Mouse (Mus musculus) limb, embryonic 10.5 days (tissue): ENCODE measurements around the gene Hspa1l. TPM values are rescaled to one million over a fixed set of nuclear protein-coding genes. Genes with fewer than 3 reads are reported as not detected.
"Not testable (repeated sequence)": the region's sequence is repeated elsewhere in the genome, so short reads cannot be mapped to it uniquely, and the experiment has no call there.

ENCODE experiments used
- DNase-seq: peaks from one replicate; pipeline ENCODE4 v3.0.0-alpha.2; 2017; ENCODE audit warnings: low spot score
- H3K27ac ChIP-seq: fragments of 300-500 bp; sonication (generic); 2 replicates; pipeline ENCODE4 v1.5.1; 2016; ENCODE audit warnings: mild to moderate bottlenecking
- H3K27me3 ChIP-seq: fragments of 300-500 bp; sonication (generic); 2 replicates; pipeline ENCODE4 v1.6.1; 2016; ENCODE audit warnings: low read depth, mild to moderate bottlenecking; ENCODE audit not compliant: poor library complexity, severe bottlenecking
- H3K36me3 ChIP-seq: fragments of 300-500 bp; sonication (generic); 2 replicates; pipeline ENCODE4 v1.6.1; 2016; ENCODE audit warnings: mild to moderate bottlenecking, moderate library complexity
- H3K4me1 ChIP-seq: fragments of 300-500 bp; sonication (generic); 2 replicates; pipeline ENCODE4 v1.6.1; 2016
- H3K4me3 ChIP-seq: fragments of 300-500 bp; sonication (generic); 2 replicates; pipeline ENCODE4 v1.5.1; 2016; ENCODE audit warnings: mild to moderate bottlenecking, moderate library complexity
- H3K9me3 ChIP-seq: fragments of 300-500 bp; sonication (generic); replicated peaks from 2 replicates; pipeline ENCODE4 v1.6.1; 2016; ENCODE audit warnings: mild to moderate bottlenecking
- WGBS: fragments of 180-500 bp; shearing (Covaris S2); methylation state at CpG from one replicate; pipeline ENCODE4 v1.1.7; 2016; 5-methylcytosine and 5-hydroxymethylcytosine counted together
- polyA plus RNA-seq: library from polyadenylated mRNA; unstranded; fragments of >200 nt; fragmentation: Nextera tagmentation; extraction: Ambion mirVana; gene quantifications from 2 replicates; pipeline ENCODE4 v1.2.1, GENCODE M21; 2016

The Hspa1l gene
- polyA plus RNA-seq, 1 experiment from 2014 or later, result 0.85 TPM

DNA sequence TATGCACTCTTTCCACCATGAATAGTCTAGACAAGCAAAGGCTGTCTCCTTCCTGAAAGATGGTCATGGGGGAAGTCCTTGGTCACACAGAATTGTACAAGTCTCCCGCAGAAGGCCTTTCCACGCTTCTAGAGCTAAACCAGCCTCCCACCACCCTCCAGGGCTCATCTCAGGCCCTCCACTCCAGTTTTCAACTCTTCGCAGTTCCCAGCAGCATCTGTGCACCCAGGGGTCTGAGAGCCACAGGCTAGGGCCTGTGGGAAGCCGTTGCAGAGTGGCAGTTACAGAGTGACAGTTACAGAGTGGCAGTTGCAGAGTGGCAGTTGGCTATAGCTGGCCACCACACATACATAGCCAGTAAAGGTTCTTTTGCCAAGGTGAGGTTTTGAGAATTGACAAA lies 23.4 kb downstream of the Hspa1l start:
- H3K9me3 ChIP-seq, H3K27me3 ChIP-seq, DNase-seq, H3K4me3 ChIP-seq, H3K27ac ChIP-seq: not testable (repeated sequence)
- WGBS, result 98% methylated on average over 4 of the region's 4 CpGs
- Histone ChIP-seq H3K36me3 (peaks cover 68% of the 10 kb centered on the region), H3K4me1 (peaks cover 25% of the 10 kb centered on the region)

- peaks cover 61% of the 10 kb centered on the region for H3K36me3 ChIP-seq
- no peak for DNase-seq
- no peaks in the 10 kb centered on the region for H3K27me3 ChIP-seq
- WGBS, result 93% methylated on average over 12 of the region's 14 CpGs
- 0 out of 2 replicates have a peak overlapping the region, but pooled peaks have one; percentile 13 for H3K4me3 ChIP-seq
- H3K9me3 ChIP-seq, result no peaks in the 10 kb centered on the region
- peaks cover 25% of the 10 kb centered on the region for H3K4me1 ChIP-seq
- H3K27ac ChIP-seq, result no peak overlapping the region
These were observed 24.1 kb downstream of the Hspa1l start for GRCm38 (mm10) chr17:34996411-34997141.

DNA sequence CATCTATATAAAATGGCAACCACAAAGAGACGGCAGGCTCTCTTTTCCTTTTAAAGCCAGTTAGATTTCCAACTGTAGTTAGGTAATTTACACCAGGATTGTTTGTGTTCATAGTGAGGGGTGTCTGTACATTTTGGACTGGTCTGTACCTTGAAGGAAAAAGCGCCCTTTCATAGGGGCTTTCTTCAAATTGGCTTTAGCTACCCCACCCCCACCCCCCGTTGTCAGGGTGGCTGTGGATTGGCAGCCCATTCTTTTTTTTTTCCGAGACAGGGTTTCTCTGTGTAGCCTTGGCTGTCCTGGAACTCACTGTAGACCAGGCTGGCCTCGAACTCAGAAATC lies 24.6 kb downstream of the Hspa1l start:
- H3K4me3 ChIP-seq, result 0 out of 2 replicates have a peak overlapping the region, but pooled peaks have one; percentile 13

DNA sequence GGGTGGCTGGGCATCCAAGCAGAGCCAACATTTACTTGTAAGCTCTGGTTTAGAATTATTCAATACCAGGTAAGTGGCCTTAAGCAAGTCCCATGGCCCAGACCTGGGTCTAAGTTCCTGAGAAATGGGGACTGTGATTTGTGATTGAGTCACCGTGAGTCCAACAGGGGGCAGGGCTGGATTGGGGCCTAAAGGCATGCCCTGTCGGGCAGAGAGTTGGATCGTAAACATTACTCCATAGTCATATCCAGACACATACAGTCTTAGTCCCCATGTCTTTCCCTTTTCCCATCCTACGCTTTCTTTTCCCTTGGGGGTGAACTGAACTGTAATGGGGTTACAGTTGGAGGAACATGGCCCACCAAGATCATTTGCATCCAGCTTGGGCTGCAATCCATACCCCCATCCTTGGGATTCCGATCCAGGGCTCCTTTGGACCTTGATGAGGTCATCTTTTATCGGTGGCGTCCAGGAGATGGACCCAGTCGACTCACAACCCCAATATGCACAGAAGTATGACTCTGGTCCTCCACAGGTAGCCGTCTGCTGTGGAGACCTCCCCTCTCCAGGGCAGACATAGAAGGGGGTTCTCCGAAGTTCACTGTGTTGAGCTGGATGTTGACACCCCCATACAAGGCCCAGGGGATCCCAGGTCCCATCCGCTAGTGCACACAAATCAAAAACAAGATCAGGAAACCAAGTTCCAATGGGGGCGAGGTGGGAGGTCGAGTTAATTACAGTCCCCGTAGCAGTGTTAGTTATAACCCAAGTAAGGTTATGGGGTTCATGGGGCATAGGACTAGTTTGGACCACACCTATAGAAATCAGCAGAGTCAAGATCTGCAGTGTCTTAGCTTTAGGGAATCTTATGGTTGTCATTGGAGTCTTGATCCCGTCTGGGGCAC lies 26.3 kb downstream of the Hspa1l start:
- Histone ChIP-seq H3K4me1 (peaks cover 41% of the 10 kb centered on the region), H3K27ac (peak overlapping the region; percentile 42; the same call in 1 of the 2 replicates), H3K27me3 (no peaks in the 10 kb centered on the region), H3K4me3 (peak overlapping the region; percentile 84; the same call in 1 of the 2 replicates), H3K9me3 (no peaks in the 10 kb centered on the region), H3K36me3 (peaks cover 54% of the 10 kb centered on the region)
- 94% methylated on average over 15 of the region's 15 CpGs for WGBS
- no peak for DNase-seq

More for the DNA sequence above, 24.6 kb downstream of the Hspa1l start:
- Histone ChIP-seq H3K9me3 (no peaks in the 10 kb centered on the region), H3K27me3 (no peaks in the 10 kb centered on the region), H3K4me1 (peaks cover 26% of the 10 kb centered on the region), H3K27ac (no peak overlapping the region), H3K36me3 (peaks cover 56% of the 10 kb centered on the region)
- WGBS, result 93% methylated on average over 5 of the region's 5 CpGs
- no peak for DNase-seq

DNA sequence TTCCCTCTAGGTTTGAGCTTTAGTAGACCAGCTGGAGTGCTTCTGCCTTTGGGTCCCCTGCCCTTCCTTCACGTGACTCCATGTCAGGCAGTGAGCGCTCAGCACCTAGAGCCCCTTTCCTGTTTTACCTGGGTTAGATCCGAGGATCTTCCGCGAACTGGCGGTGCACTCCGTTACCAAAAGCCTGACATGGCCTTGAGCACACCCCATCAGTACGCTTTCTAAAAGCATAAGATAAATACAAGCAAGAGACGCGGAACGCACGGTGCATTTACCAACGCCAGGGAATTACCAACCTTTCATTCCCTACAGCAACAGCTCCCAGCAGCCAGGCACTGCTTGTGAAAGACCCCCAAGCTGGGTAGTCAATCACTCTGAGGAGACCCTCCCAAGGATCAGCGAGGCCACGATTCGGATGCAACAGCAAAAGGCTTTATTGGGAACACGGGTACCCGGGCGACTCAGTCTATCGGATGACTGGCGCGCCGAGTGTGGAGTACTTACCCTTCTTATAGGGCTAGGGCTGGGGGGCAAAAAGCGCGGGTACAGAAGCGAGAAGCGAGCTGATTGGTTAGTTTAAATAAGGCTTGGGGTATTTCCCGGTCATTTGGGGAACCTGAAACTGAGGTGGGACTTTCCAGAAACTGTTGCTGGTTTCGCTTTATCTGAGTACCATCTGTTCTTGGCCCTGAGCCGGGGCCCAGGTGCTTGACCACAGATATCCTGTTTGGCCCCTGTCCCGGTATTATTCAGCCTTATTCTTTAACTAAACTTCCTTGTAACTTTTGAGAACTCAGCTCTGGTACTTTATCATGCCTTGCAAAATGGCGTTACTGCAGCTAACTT lies 27.6 kb downstream of the Hspa1l start:
- H3K27me3 ChIP-seq, H3K9me3 ChIP-seq: not testable (repeated sequence)
- Histone ChIP-seq H3K27ac (peak overlapping the region; percentile 94), H3K36me3 (peaks cover 64% of the 10 kb centered on the region), H3K4me3 (peak overlapping the region; percentile 84), H3K4me1 (peaks cover 41% of the 10 kb centered on the region)
- 31% methylated on average over 30 of the region's 32 CpGs for WGBS
- DNase-seq, result peak; percentile 62

DNA sequence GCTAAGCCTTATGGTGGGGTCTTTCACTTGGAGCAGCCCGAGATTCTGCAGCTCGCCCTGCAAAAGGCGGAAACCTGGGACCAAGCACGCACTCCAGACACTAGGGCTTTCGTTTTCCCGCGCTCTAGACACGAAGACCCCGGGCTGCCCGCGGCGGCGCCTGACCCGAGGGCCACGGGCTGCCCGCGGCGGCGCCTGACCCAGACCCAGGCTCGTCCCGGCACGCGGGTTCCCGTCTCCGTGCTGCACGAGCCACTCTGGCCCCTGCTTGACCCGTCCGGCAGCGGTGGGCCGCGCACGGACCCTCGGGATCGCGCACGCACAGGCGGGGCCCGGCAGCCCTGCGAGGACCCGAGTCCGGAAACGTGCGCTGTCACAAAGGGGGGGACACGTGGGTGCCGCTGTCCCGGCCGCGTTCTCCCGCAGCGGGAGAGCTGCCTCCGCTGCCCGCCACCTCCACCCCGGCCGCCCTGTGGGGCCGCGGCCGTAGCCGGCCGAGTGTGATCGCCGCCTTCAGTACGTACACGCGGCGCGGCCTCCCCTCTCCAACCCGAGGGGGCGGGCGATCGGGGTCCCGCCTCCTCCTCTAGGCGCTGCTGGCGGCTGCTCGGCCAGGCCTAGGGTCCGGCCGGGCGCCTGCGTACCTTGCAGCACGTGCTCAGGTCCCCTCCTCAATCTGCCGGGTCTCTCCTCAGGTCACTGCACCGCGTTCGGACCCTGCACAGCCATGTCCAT lies 28.4 kb downstream of the Hspa1l start, which contains the start of gene Vars:
Gene Vars (plus strand): TSS at position 271 of the 735 bp plus-strand sequence.
- Histone ChIP-seq H3K4me1 (peaks cover 41% of the 10 kb centered on the region), H3K27me3 (no peaks in the 10 kb centered on the region), H3K36me3 (peaks cover 65% of the 10 kb centered on the region), H3K9me3 (no peaks in the 10 kb centered on the region), H3K27ac (peak within 1 kb of the TSS; percentile 94), H3K4me3 (peak within 1 kb of the TSS; percentile 84)
- peak; percentile 99 for DNase-seq
- WGBS, result under 1% methylated on average over 83 of the region's 83 CpGs

DNA sequence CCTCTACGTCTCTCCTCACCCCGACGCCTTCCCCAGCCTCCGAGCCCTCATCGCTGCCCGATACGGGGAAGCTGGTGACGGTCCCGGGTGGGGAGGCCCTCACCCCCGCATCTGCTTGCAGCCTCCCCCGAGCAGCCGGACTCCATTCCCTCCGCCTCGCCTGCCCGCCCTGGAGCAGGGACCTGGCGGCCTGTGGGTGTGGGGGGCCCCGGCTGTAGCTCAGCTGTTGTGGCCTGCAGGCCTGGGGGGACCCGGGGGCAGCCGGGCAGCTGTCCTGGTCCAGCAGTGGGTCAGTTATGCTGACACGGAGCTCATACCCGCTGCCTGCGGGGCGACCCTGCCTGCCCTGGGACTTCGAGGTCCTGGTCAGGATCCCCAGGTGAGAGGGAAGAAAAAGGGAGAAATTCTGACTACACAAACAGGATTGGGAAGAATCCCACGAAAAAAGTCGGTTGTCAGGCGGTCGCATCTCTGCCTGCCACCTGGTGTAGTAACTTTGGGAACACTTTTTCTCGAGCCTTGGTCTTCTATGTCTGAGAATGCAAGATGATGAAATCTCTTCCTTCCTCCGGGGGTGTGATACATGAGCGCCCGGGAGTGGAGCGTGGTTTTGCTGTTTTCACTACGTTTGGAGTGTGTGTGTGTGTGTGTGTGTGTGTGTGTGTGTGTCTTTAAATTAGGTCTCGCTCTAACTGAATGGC lies 29.1 kb downstream of the Hspa1l start:
- peaks cover 66% of the 10 kb centered on the region for H3K36me3 ChIP-seq
- H3K27ac ChIP-seq, result peak overlapping the region; percentile 94
- H3K4me1 ChIP-seq, result peaks cover 41% of the 10 kb centered on the region
- peak overlapping the region; percentile 84 for H3K4me3 ChIP-seq
- no peaks in the 10 kb centered on the region for H3K9me3 ChIP-seq
- H3K27me3 ChIP-seq, result no peaks in the 10 kb centered on the region
- DNase-seq, result no peak
- WGBS, result 1% methylated on average over 35 of the region's 35 CpGs

- DNase-seq, result no peak
- peak overlapping the region; percentile 94 for H3K27ac ChIP-seq
- H3K36me3 ChIP-seq, result peaks cover 66% of the 10 kb centered on the region
- no peaks in the 10 kb centered on the region for H3K27me3 ChIP-seq
- H3K9me3 ChIP-seq, result no peaks in the 10 kb centered on the region
- 19% methylated on average over 12 of the region's 12 CpGs for WGBS
- H3K4me1 ChIP-seq, result peaks cover 37% of the 10 kb centered on the region
- H3K4me3 ChIP-seq, result peak overlapping the region; percentile 84
These were observed 29.8 kb downstream of the Hspa1l start for GRCm38 (mm10) chr17:35002153-35002865.

DNA sequence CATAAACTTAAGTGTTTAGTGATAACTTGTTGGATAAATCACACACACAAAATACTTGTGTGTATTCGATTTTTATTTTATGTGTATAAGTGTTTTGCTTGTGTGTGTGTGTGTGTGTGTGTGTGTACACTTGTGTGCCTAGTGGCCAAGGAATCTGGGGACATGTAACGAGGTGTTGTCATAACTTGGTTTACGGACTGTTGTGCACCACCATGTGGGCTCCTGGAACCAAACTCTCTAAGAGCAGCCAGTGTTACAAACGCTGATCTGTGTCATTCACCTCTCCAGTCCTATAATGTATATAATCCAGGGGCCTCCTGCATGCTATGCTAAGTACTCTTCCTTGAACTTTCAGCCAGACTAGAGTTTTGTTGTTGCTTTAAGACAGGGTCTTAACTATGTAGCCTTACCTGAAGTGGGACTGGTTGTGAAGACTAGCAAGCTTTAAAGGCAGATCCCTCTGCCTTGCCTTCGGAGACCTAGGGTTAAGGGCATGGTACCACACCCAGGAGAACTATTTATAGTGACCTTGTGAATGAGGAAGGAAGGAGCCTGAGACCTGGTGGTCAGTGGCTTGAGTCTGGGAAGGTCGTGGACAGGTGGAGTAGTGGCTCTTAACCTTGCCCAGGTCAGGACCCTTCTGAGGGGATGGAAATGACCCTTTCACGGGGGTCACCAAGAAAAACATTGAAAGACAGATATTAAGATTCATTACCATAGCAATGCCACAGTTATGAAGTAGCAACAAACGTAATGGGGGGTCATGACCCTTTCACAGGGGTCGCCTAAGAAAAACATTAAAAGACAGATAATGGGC lies 30.7 kb downstream of the Hspa1l start:
- Histone ChIP-seq H3K27me3 (no peaks in the 10 kb centered on the region), H3K4me3 (peak overlapping the region; percentile 84), H3K9me3 (no peaks in the 10 kb centered on the region), H3K36me3 (peaks cover 66% of the 10 kb centered on the region), H3K27ac (no peak overlapping the region), H3K4me1 (peaks cover 37% of the 10 kb centered on the region)
- no peak for DNase-seq
- WGBS, result 74% methylated on average over 9 of the region's 9 CpGs

GRCm38 (mm10) chr17:35004075-35004717 lies 31.7 kb downstream of the Hspa1l start:
- Histone ChIP-seq H3K36me3 (peaks cover 66% of the 10 kb centered on the region), H3K4me1 (peaks cover 30% of the 10 kb centered on the region), H3K27ac (no peak overlapping the region), H3K4me3 (0 out of 2 replicates have a peak overlapping the region, but pooled peaks have one; percentile 4), H3K9me3 (no peaks in the 10 kb centered on the region), H3K27me3 (no peaks in the 10 kb centered on the region)
- 95% methylated on average over 17 of the region's 17 CpGs for WGBS
- no peak for DNase-seq
